Mouse (Mus musculus) kidney, adult 2 months (tissue): Measurements from ENCODE around the gene Ctc1. TPM values are rescaled to one million over a fixed set of nuclear protein-coding genes. Genes with fewer than 3 reads are reported as not detected.
"Not testable (repeated sequence)": the region's sequence is repeated elsewhere in the genome, so short reads cannot be mapped to it uniquely, and the experiment has no call there.

Experiments
- DNase-seq: peaks from one replicate; pipeline ENCODE4 v3.0.0; 2021
- H3K27ac ChIP-seq: fragments of 200-500 bp; 2 replicates; pipeline ENCODE4 v1.5.1; 2012; ENCODE audit warnings: low read depth, low read length, control low read depth, inconsistent platforms; ENCODE audit not compliant: insufficient read depth
- H3K27me3 ChIP-seq: fragments of 200-500 bp; replicated peaks from 2 replicates; pipeline ENCODE4 v1.6.1; 2012; ENCODE audit warnings: mild to moderate bottlenecking, moderate library complexity, low read length, inconsistent platforms; ENCODE audit not compliant: control insufficient read depth, insufficient read depth
- H3K36me3 ChIP-seq: fragments of 200-500 bp; 2 replicates; pipeline ENCODE4 v1.6.1; 2012; ENCODE audit warnings: mild to moderate bottlenecking, moderate library complexity, low read length, inconsistent platforms; ENCODE audit not compliant: control insufficient read depth, insufficient read depth
- H3K4me1 ChIP-seq: fragments of 200-500 bp; 2 replicates; pipeline ENCODE4 v1.6.1; 2011; ENCODE audit warnings: low read length; ENCODE audit not compliant: control insufficient read depth, insufficient read depth
- H3K4me3 ChIP-seq: fragments of 200-500 bp; 2 replicates; pipeline ENCODE4 v1.5.1; 2011; ENCODE audit warnings: mild to moderate bottlenecking, low read depth, low read length, control low read depth; ENCODE audit not compliant: insufficient read depth
- CTCF ChIP-seq: fragments of 200-500 bp; conservative IDR thresholded peaks from 2 replicates; pipeline ENCODE4 v1.5.1; 2011; ENCODE audit warnings: low read depth, mild to moderate bottlenecking, control low read depth, low read length, moderate library complexity, mixed read lengths; ENCODE audit not compliant: insufficient read depth, insufficient read length
- POLR2A ChIP-seq: fragments of 200-500 bp; IDR thresholded peaks from one replicate; pipeline ENCODE4 v1.6.1; 2011; ENCODE audit warnings: low read depth, low read length, control low read depth
- WGBS: fragments of 180-500 bp; shearing (Covaris S2); methylation state at CpG from one replicate; pipeline ENCODE4 v1.1.7; 2018; 5-methylcytosine and 5-hydroxymethylcytosine counted together
- polyA plus RNA-seq: library from polyadenylated mRNA; depleted of rRNA; stranded (reverse); fragments of >200 nt; gene quantifications from 2 replicates; pipeline ENCODE4 v1.2.3, GENCODE M21; 2012

Gene Ctc1
- polyA plus RNA-seq, 1 experiment: 30.1 TPM

DNA sequence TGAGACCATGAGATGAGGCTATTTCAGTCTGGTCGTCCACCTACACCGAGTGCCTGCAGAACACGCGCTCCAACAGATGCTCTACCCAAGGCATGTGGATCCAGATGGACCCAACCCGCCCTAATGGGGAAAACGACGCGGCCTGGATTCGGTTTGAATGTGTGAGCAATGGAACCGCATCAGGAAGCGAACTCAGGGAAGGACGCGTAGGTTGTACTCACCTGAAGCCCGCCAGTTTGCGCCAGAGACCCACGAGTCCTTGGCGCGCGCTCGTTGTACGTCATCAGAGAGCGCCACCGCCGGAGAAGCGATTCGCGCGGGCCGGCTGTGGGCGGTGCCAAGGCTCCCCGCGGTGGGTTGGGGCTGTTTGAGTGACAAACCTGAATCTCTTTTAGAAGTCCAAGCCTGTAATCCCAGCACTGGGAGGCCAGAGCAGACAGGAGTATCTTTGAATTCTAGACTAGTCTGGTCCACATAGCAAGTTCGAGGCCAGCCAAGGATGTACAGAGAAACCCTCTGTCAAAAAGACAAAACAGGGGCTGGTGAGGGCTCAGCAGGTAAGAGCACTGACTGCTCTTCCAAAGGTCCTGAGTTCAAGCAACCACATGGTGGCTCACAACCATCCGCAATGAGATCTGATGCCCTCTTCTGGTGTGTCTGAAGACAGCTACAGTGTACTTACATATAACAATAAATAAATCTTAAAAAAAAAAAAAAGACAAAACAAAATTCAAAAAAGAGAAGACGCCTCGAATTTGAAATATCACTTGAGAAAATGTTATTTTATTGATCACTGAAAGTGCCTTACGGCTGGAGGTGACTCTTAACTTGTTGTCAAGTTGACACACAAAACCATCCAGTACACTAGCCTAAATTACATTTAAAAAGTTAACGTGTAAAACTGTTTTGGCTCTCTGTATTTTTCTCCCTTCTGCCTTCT, 7.3 kb upstream of the Ctc1 start, which contains the start of gene Pfas:
Gene Pfas, minus strand, starts transcription at position 279 of the 940 bp plus-strand sequence.
- TF ChIP-seq CTCF: no peak
- no peak for TF ChIP-seq POLR2A
- no peaks in the 10 kb centered on the region for H3K27me3 ChIP-seq
- peaks cover 3% of the 10 kb centered on the region; the same call in 1 of the 2 replicates for H3K4me1 ChIP-seq
- peak within 1 kb of the TSS; percentile 64 for H3K4me3 ChIP-seq
- no peaks in the 10 kb centered on the region for H3K36me3 ChIP-seq
- H3K27ac ChIP-seq: no peak within 1 kb of the TSS
- peak; percentile 91 for DNase-seq
- WGBS: 10% methylated on average over 38 of the region's 38 CpGs

DNA sequence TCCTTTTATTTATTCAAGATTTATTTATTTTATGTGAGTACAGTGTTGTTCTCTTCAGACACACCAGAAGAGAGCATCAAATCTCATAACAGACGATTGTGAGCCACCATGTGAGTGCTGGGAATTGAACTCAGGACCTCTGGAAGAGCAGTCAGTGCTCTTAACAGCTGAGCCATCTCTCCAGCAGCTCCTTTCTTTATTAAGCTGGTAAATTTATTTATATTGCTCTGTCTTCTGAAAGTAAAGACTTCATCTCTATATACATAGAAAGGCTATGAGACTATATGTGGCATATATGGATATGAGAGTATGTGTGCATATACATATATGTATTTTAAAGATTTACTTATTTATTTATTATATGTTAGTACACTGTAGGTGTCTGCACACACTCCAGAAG, 6.2 kb upstream of the Ctc1 start:
- H3K4me3 ChIP-seq: no peak overlapping the region
- no peak for TF ChIP-seq POLR2A
- TF ChIP-seq CTCF: no peak
- WGBS: 87% methylated on average over 1 of the region's 1 CpGs
- H3K27me3 ChIP-seq: no peaks in the 10 kb centered on the region
- peaks cover 3% of the 10 kb centered on the region; the same call in 1 of the 2 replicates for H3K4me1 ChIP-seq
- no peak for DNase-seq
- H3K36me3 ChIP-seq: no peaks in the 10 kb centered on the region
- H3K27ac ChIP-seq: no peak overlapping the region

DNA sequence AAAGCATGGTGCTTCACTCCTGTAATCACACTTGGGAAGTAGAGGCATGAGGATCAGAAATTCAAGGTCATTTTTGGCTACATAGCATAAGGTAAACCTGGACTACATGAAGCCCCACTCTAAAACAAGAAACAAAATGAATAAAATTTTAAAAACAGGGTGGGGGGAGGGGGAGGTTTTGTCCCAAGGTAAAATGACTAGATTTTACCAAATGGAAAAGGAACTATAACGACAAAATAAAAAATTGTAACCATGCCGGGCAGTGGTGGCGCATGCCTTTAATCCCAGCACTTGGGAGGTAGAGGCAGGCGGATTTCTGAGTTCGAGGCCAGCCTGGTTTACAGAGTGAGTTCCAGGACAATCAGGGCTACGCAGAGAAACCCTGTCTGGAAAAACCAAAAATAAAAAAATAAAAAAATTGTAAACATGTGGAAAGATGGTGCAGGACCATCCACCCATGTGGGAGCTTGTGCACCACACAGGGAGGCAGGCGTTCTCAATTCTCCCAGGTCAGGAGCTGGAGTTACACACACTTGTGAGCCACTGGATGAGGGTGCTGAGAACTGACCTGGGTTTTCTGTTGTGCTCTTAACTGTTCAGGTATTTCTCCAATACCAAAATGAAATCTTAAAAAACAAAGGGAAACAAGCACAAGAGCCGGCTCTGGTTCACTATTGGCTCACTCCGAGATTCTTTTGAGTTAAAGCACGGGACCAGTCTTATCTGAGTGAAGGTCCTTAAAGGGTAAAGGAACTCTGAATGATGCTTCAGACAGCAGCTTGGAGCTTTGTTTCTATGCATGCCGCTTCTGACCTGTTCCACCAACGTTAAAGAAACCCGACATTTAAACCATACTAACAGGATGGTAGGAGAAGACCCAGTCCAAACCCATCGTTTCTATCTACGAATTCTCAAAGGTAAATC, 5.0 kb upstream of the Ctc1 start:
- no peak for DNase-seq
- WGBS: 88% methylated on average over 15 of the region's 15 CpGs
- Histone ChIP-seq H3K4me3 (no peak overlapping the region), H3K27me3 (no peaks in the 10 kb centered on the region), H3K4me1 (peaks cover 3% of the 10 kb centered on the region; the same call in 1 of the 2 replicates), H3K36me3 (no peaks in the 10 kb centered on the region), H3K27ac (no peak overlapping the region)
- no peak for TF ChIP-seq CTCF
- no peak for TF ChIP-seq POLR2A

DNA sequence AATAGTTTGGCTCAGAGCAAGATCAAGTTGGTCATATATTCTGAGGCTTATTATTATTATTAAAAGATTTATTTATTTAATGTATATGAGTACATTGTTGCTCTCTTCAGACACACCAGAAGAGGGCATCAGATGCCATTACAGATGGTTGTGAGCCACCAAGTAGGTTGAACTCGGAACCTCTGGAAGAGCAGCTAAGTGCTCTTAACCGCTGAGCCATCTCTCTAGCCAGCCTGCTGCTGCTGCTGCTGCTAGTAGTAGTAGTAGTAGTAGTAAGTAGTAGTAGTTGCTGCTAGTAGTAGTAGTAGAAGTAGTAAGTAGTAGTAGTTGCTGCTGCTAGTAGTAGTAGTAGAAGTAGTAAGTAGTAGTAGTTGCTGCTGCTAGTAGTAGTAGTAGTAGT, 4.3 kb upstream of the Ctc1 start:
- peak overlapping the region; percentile 99 for H3K4me3 ChIP-seq
- WGBS: 66% methylated on average over 2 of the region's 2 CpGs
- not testable (repeated sequence) for H3K27me3 ChIP-seq, H3K36me3 ChIP-seq, DNase-seq, H3K27ac ChIP-seq, H3K4me1 ChIP-seq

DNA sequence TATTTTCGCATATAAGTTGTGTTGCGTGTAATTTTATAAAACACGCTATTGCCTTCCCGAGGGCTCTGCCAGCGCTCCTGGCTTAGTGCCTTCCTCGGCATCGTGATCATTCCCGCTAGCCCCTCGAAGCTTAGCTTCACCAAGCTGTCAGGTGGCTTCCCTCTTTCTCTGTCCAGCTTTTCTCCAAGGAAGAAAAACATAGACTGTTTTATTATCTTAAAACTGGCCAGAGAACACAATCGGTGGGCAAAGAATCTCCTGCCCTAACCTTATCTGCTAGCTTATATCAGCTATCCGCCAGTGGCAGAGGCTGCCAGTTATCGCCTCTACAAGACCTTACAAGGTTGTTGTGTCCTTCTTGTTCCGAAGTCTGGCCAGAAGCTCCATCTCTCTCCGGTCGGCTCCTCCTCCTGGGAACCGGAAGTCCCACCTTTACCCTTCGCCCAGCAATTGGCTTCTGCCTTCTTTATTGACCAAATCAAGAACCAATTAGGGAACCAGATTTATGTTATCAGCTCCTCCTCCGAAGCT, 3.6 kb upstream of the Ctc1 start:
- Histone ChIP-seq H3K27me3 (no peaks in the 10 kb centered on the region), H3K4me3 (peak overlapping the region; percentile 99), H3K4me1 (peaks cover 8% of the 10 kb centered on the region; the same call in 1 of the 2 replicates), H3K27ac (peak overlapping the region; percentile 100), H3K36me3 (no peaks in the 10 kb centered on the region)
- WGBS: under 1% methylated on average over 18 of the region's 18 CpGs
- peak; percentile 97 for DNase-seq
- TF ChIP-seq CTCF: no peak
- TF ChIP-seq POLR2A: peak; percentile 91

DNA sequence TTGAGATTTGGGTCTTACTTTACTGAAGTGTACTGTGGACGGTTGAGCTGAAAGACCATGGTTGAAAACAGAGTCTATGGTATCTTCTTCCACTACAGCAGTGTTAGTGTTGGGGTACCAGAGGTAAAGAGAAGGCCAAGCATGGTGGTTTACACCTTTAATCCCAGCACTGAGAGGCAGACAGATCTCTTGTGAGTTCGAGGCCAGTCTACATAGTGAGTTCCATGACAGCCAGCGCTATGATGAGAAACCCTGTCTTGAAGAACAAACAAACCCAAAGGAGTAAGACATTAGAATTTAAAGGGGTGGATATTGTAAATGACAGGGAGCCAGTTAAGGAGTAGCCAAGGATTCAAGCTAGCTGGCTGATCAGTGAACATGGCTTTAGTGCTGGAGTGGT, 1.0 kb downstream of the Ctc1 start:
- Histone ChIP-seq H3K27ac (no peak overlapping the region), H3K4me3 (peak overlapping the region; percentile 62), H3K36me3 (no peaks in the 10 kb centered on the region), H3K27me3 (no peaks in the 10 kb centered on the region), H3K4me1 (peaks cover 8% of the 10 kb centered on the region; the same call in 1 of the 2 replicates)
- no peak for DNase-seq
- no peak for TF ChIP-seq CTCF
- TF ChIP-seq POLR2A: no peak
- 55% methylated on average over 3 of the region's 3 CpGs for WGBS

DNA sequence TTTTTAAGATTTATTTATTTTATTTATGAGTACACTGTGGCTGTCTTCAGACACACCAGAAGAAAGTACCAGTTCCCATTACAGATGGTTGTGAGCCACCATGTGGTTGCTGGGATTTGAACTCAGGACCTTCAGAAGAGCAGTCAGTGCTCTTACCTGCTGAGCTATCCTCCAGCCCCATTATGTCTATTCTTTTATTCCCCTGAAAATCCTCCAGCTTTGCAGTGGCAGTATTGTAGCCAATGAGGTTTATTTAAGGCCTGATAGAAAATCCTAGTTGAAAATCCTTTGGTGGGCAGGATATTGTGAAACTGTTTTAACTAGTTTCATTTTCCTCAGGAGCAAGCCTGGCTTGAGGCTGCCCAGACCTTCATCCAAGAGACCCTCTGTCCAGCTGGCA, 5.0 kb downstream of the Ctc1 start:
- Histone ChIP-seq H3K27me3 (no peaks in the 10 kb centered on the region), H3K4me3 (no peak overlapping the region), H3K36me3 (peaks cover 1% of the 10 kb centered on the region), H3K27ac (no peak overlapping the region), H3K4me1 (peaks cover 5% of the 10 kb centered on the region; the same call in 1 of the 2 replicates)
- DNase-seq: no peak
- TF ChIP-seq CTCF (no peak), POLR2A (no peak)
